In genomic region chr7:144469908-144470544, GRCm38 (mm10) we compare ENCODE assay signal across 9 mouse cellular contexts. TPM values are rescaled to one million over a fixed set of nuclear protein-coding genes. Genes with fewer than 3 reads are reported as not detected.
DNase-seq lines count a peak whose midpoint lies in the region; ATAC-seq lines count a peak whose summit lies in the region.
"Had no signal": no experiment of that assay in that cellular context is flagged by ENCODE, and none has a peak within 500 bp of the region (broad histone marks: within the 10 kb centered on the region; RNA-seq: fewer than 3 reads in every experiment).

No protein-coding gene starts in this region.

- peak overlapping the region; percentile 97 for H3K9ac ChIP-seq in heart, embryonic 11.5 days (ENCODE audit: low read depth, low read length)
- peak overlapping the region; percentile 96 for H3K9ac ChIP-seq in forebrain, embryonic 14.5 days (ENCODE audit: low read length)
- peak overlapping the region; percentile 95 for H3K9ac ChIP-seq in limb, embryonic 12.5 days (replicated peaks)

- H3K4me3 ChIP-seq in heart, embryonic 11.5 days (ENCODE audit: low read depth, low read length): peak overlapping the region; percentile 92
- H3K4me3 ChIP-seq in forebrain, embryonic 14.5 days (ENCODE audit: low read depth, low read length): peak overlapping the region; percentile 93
- H3K4me3 ChIP-seq in limb, embryonic 12.5 days (replicated peaks): peak overlapping the region; percentile 87

- peak overlapping the region; percentile 92 for H3K4me2 ChIP-seq in heart, embryonic 11.5 days
- peak overlapping the region; percentile 85 for H3K4me2 ChIP-seq in forebrain, embryonic 14.5 days (ENCODE audit: low read length)
- peak overlapping the region; percentile 83 for H3K4me2 ChIP-seq in limb, embryonic 12.5 days

- peaks cover 5% of the 10 kb centered on the region; the same call in 1 of the 2 replicates for H3K36me3 ChIP-seq in heart, embryonic 11.5 days (ENCODE audit: control insufficient read depth, insufficient read depth, low read length)
- peaks cover 9% of the 10 kb centered on the region for H3K36me3 ChIP-seq in forebrain, embryonic 14.5 days (ENCODE audit: control insufficient read depth, insufficient read depth, low read length)
- H3K36me3 ChIP-seq in limb, embryonic 12.5 days: peaks cover 15% of the 10 kb centered on the region

- peaks cover 18% of the 10 kb centered on the region for H3K4me1 ChIP-seq in heart, embryonic 11.5 days (ENCODE audit: control insufficient read depth, insufficient read depth, low read length)
- H3K4me1 ChIP-seq in forebrain, embryonic 14.5 days (ENCODE audit: control insufficient read depth, insufficient read depth, low read length): peaks cover 7% of the 10 kb centered on the region
- peaks cover 15% of the 10 kb centered on the region for H3K4me1 ChIP-seq in limb, embryonic 12.5 days (replicated peaks)

- ATAC-seq in heart, embryonic 11.5 days (replicated peaks; ENCODE audit: insufficient number of reproducible peaks, low FRiP score, low TSS enrichment): peak; percentile 20; the same call in 1 of the 2 replicates
- peak; percentile 6; the same call in 1 of the 2 replicates for ATAC-seq in forebrain, embryonic 14.5 days
- ATAC-seq in limb, embryonic 12.5 days (ENCODE audit: insufficient number of reproducible peaks, insufficient read depth, low FRiP score, low TSS enrichment, low read depth): no peak
- ATAC-seq in activated CD4-positive, CD25-positive, alpha-beta regulatory T cell, adult 4 months: no peak

- DNase-seq in heart, adult 18-20 months: no peak
- peak; percentile 31 for DNase-seq in MN1 (ENCODE audit: low spot score)
- DNase-seq in forebrain, embryonic 14.5 days (ENCODE audit: low spot score): peak; percentile 7
- DNase-seq in neural tube, embryonic 10.5 days (ENCODE audit: extremely low spot score, low spot score): peak; percentile 34
- no peak for DNase-seq in c-Kit-positive CD71-positive TER-119-positive erythroid progenitor cells, embryonic 14.5 days (ENCODE audit: low spot score)

- no peaks in the 10 kb centered on the region for H3K27me3 ChIP-seq in heart, embryonic 11.5 days (ENCODE audit: control insufficient read depth, insufficient read depth, low read length)
- H3K27me3 ChIP-seq in forebrain, embryonic 14.5 days (replicated peaks; ENCODE audit: control insufficient read depth, insufficient read depth, low read length): no peaks in the 10 kb centered on the region
- no peaks in the 10 kb centered on the region for H3K27me3 ChIP-seq in limb, embryonic 12.5 days

- H3K9me3 ChIP-seq in heart, embryonic 11.5 days (replicated peaks; ENCODE audit: control insufficient read depth, low read length): no peaks in the 10 kb centered on the region
- no peaks in the 10 kb centered on the region for H3K9me3 ChIP-seq in forebrain, embryonic 14.5 days (replicated peaks; ENCODE audit: control insufficient read depth, low read length)
- H3K9me3 ChIP-seq in limb, embryonic 12.5 days: no peaks in the 10 kb centered on the region

- H3K27ac ChIP-seq in heart, embryonic 11.5 days (ENCODE audit: low read depth, low read length): peak overlapping the region; percentile 85
- peak overlapping the region; percentile 84 for H3K27ac ChIP-seq in forebrain, embryonic 14.5 days (ENCODE audit: low read depth, low read length)
- H3K27ac ChIP-seq in limb, embryonic 12.5 days: peak overlapping the region; percentile 74
- H3K27ac ChIP-seq: macrophage had no signal

- 2% methylated on average over 31 of the region's 31 CpGs for WGBS in heart, embryonic 11.5 days (ENCODE audit: insufficient replicate concordance)
- 2% methylated on average over 31 of the region's 31 CpGs for WGBS in forebrain, embryonic 14.5 days
- WGBS in limb, embryonic 12.5 days: 2% methylated on average over 31 of the region's 31 CpGs

RNA-seq across cellular contexts. Expression of gene Cttn, which starts 0.8 kb away (rescaled TPM):
- 128 and 153 TPM in 2 replicates for polyA plus RNA-seq in heart, embryonic 11.5 days (2014; fragmentation: Nextera tagmentation; extraction: Ambion mirVana)
- 10 to 100 TPM; 31.3 to 33.3 TPM for total RNA-seq in heart, adult 18-20 months (2021)
- 151 and 158 TPM in 2 replicates for polyA plus RNA-seq in forebrain, embryonic 14.5 days (2014; fragmentation: Nextera tagmentation; extraction: Ambion mirVana)
- polyA plus RNA-seq in limb, embryonic 12.5 days (2016; fragmentation: Nextera tagmentation; extraction: Ambion mirVana): 179 and 193 TPM in 2 replicates
- 1 to 10 TPM; 2.8 to 4.2 TPM for polyA plus RNA-seq in activated CD4-positive, CD25-positive, alpha-beta regulatory T cell, adult 4 months (2017; shearing (Covaris generic))

Comparison
In these comparisons a context has a peak if more than half of its experiments do, and no peak if none do; other contexts are left out.
1. ATAC-seq: peak in heart, embryonic 11.5 days (single experiment) and forebrain, embryonic 14.5 days (single experiment); none in limb, embryonic 12.5 days (single experiment) and activated CD4-positive, CD25-positive, alpha-beta regulatory T cell, adult 4 months (single experiment).
2. DNase-seq: peak in MN1 (single experiment), forebrain, embryonic 14.5 days (single experiment) and neural tube, embryonic 10.5 days (single experiment); none in heart, adult 18-20 months (0 of 2) and c-Kit-positive CD71-positive TER-119-positive erythroid progenitor cells, embryonic 14.5 days (single experiment).
3. RNA of gene Cttn, which starts 0.8 kb away (polyA plus RNA-seq): 179 to 193 TPM in limb, embryonic 12.5 days, 151 to 158 TPM in forebrain, embryonic 14.5 days and 128 to 153 TPM in heart, embryonic 11.5 days; 2.8 to 4.2 TPM in activated CD4-positive, CD25-positive, alpha-beta regulatory T cell, adult 4 months; every median in the first group is over 10 times any median in the second.
4. Peak in every context shown above with its lines, with median percentiles within 50 percentile points of each other: H3K27ac ChIP-seq, H3K4me2 ChIP-seq, H3K4me3 ChIP-seq and H3K9ac ChIP-seq.